Mouse (Mus musculus) forebrain, embryonic 11.5 days (tissue): Measurements from ENCODE around the gene Bach1. TPM values are rescaled to one million over a fixed set of nuclear protein-coding genes. Genes with fewer than 3 reads are reported as not detected.
A peak's percentile ranks its signal among the peaks of the same experiment; 100 is the strongest.

Experiments used
- ATAC-seq: fragments of 200-750 bp; cut with Nextera tagmentation; replicated peaks from 2 replicates; pipeline ENCODE4 v1.8.0; 2017; ENCODE audit warnings: moderate TSS enrichment; ENCODE audit not compliant: low FRiP score
- DNase-seq: peaks from one replicate; pipeline ENCODE4 v3.0.0-alpha.2; 2017; ENCODE audit warnings: low spot score
- H3K27ac ChIP-seq: fragments of 300-500 bp; sonication (generic); 2 replicates; pipeline ENCODE4 v1.5.1; 2014; ENCODE audit warnings: low read depth, low read length
- H3K27me3 ChIP-seq: fragments of 300-500 bp; sonication (generic); 2 replicates; pipeline ENCODE4 v1.6.1; 2014; ENCODE audit warnings: mild to moderate bottlenecking, low read length, mixed read lengths; ENCODE audit not compliant: control insufficient read depth, insufficient read depth
- H3K36me3 ChIP-seq: fragments of 300-500 bp; sonication (generic); 2 replicates; pipeline ENCODE4 v1.6.1; 2014; ENCODE audit warnings: mild to moderate bottlenecking, low read length, moderate library complexity, mixed read lengths; ENCODE audit not compliant: control insufficient read depth, insufficient read depth
- H3K4me1 ChIP-seq: fragments of 300-500 bp; sonication (generic); replicated peaks from 2 replicates; pipeline ENCODE4 v1.6.1; 2014; ENCODE audit warnings: low read length, mixed read lengths; ENCODE audit not compliant: control insufficient read depth, insufficient read depth
- H3K4me2 ChIP-seq: fragments of 300-500 bp; sonication (generic); 2 replicates; pipeline ENCODE4 v1.6.1; 2014; ENCODE audit warnings: low read depth, mild to moderate bottlenecking, low read length, moderate library complexity, mixed read lengths; ENCODE audit not compliant: severe bottlenecking
- H3K4me3 ChIP-seq: fragments of 300-500 bp; sonication (generic); 2 replicates; pipeline ENCODE4 v1.5.1; 2014; ENCODE audit warnings: low read depth, low read length
- H3K9ac ChIP-seq: fragments of 300-500 bp; sonication (generic); 2 replicates; pipeline ENCODE4 v1.6.1; 2014; ENCODE audit warnings: low read length
- H3K9me3 ChIP-seq: fragments of 300-500 bp; sonication (generic); 2 replicates; pipeline ENCODE4 v1.6.1; 2016; ENCODE audit warnings: low read length, mixed read lengths; ENCODE audit not compliant: control insufficient read depth
- WGBS: fragments of 180-500 bp; shearing (Covaris S2); extraction: QIAGEN DNeasy Blood & Tissue Kit; methylation state at CpG from one replicate; pipeline ENCODE4 v1.1.7; 2014; 5-methylcytosine and 5-hydroxymethylcytosine counted together
- polyA plus RNA-seq: library from polyadenylated mRNA; unstranded; fragments of >200 nt; fragmentation: Nextera tagmentation; extraction: Ambion mirVana; gene quantifications from 2 replicates; pipeline ENCODE4 v1.2.1, GENCODE M21; 2014

The Bach1 gene
- polyA plus RNA-seq, 1 experiment from 2014 or later, result 18.9 TPM

GRCm38 (mm10) chr16:87711961-87712360, 13.2 kb downstream of the Bach1 start:
- no peak for DNase-seq
- Histone ChIP-seq H3K36me3 (no peaks in the 10 kb centered on the region), H3K27me3 (no peaks in the 10 kb centered on the region), H3K4me1 (peaks cover 3% of the 10 kb centered on the region; the same call in 1 of the 2 replicates), H3K9ac (no peak overlapping the region), H3K27ac (no peak overlapping the region), H3K4me2 (no peak overlapping the region), H3K4me3 (no peak overlapping the region), H3K9me3 (no peaks in the 10 kb centered on the region)
- 91% methylated on average over 2 of the region's 2 CpGs for WGBS
- ATAC-seq, result no peak

- DNase-seq (no peak), ATAC-seq (no peak; the same call in 1 of the 2 replicates)
- WGBS, result 85% methylated on average over 18 of the region's 18 CpGs
- Histone ChIP-seq H3K9ac (no peak overlapping the region), H3K9me3 (no peaks in the 10 kb centered on the region), H3K4me2 (no peak overlapping the region), H3K27me3 (no peaks in the 10 kb centered on the region), H3K36me3 (no peaks in the 10 kb centered on the region), H3K4me1 (peaks cover 3% of the 10 kb centered on the region; the same call in 1 of the 2 replicates), H3K27ac (no peak overlapping the region), H3K4me3 (no peak overlapping the region)
Measured at GRCm38 (mm10) chr16:87712986-87713693, 14.4 kb downstream of the Bach1 start.

GRCm38 (mm10) chr16:87714550-87714949, 15.8 kb downstream of the Bach1 start:
- no peaks in the 10 kb centered on the region for H3K27me3 ChIP-seq
- H3K4me2 ChIP-seq, result no peak overlapping the region
- H3K9ac ChIP-seq, result no peak overlapping the region
- H3K4me3 ChIP-seq, result no peak overlapping the region
- H3K27ac ChIP-seq, result no peak overlapping the region
- ATAC-seq (no peak), DNase-seq (no peak)
- WGBS, result 93% methylated on average over 9 of the region's 9 CpGs
- no peaks in the 10 kb centered on the region for H3K36me3 ChIP-seq
- no peaks in the 10 kb centered on the region for H3K4me1 ChIP-seq
- no peaks in the 10 kb centered on the region for H3K9me3 ChIP-seq

- Histone ChIP-seq H3K4me2 (no peak overlapping the region), H3K27me3 (no peaks in the 10 kb centered on the region), H3K4me1 (no peaks in the 10 kb centered on the region), H3K27ac (no peak overlapping the region), H3K9me3 (no peaks in the 10 kb centered on the region), H3K4me3 (no peak overlapping the region), H3K36me3 (no peaks in the 10 kb centered on the region; the same call in 1 of the 2 replicates), H3K9ac (no peak overlapping the region)
- 90% methylated on average over 16 of the region's 16 CpGs for WGBS
- DNase-seq (no peak), ATAC-seq (no peak)
Measured at GRCm38 (mm10) chr16:87715221-87715620, 16.5 kb downstream of the Bach1 start.

GRCm38 (mm10) chr16:87716269-87716668, 17.5 kb downstream of the Bach1 start:
- Histone ChIP-seq H3K4me1 (no peaks in the 10 kb centered on the region), H3K27me3 (no peaks in the 10 kb centered on the region), H3K4me2 (no peak overlapping the region), H3K9ac (no peak overlapping the region), H3K9me3 (no peaks in the 10 kb centered on the region), H3K36me3 (no peaks in the 10 kb centered on the region; the same call in 1 of the 2 replicates), H3K27ac (no peak overlapping the region), H3K4me3 (no peak overlapping the region)
- DNase-seq (no peak), ATAC-seq (no peak)
- 85% methylated on average over 11 of the region's 11 CpGs for WGBS

- Histone ChIP-seq H3K4me2 (no peak overlapping the region), H3K36me3 (no peaks in the 10 kb centered on the region; the same call in 1 of the 2 replicates), H3K9me3 (no peaks in the 10 kb centered on the region), H3K27me3 (no peaks in the 10 kb centered on the region), H3K27ac (no peak overlapping the region), H3K4me1 (no peaks in the 10 kb centered on the region), H3K9ac (no peak overlapping the region), H3K4me3 (no peak overlapping the region)
- ATAC-seq (no peak), DNase-seq (no peak)
- 81% methylated on average over 5 of the region's 5 CpGs for WGBS
Measured at GRCm38 (mm10) chr16:87717046-87717660, 18.4 kb downstream of the Bach1 start.

GRCm38 (mm10) chr16:87719071-87719470, 20.3 kb downstream of the Bach1 start:
- Histone ChIP-seq H3K27me3 (no peaks in the 10 kb centered on the region), H3K27ac (no peak overlapping the region), H3K4me2 (no peak overlapping the region), H3K36me3 (no peaks in the 10 kb centered on the region; the same call in 1 of the 2 replicates), H3K9me3 (no peaks in the 10 kb centered on the region), H3K4me1 (no peaks in the 10 kb centered on the region), H3K9ac (no peak overlapping the region), H3K4me3 (no peak overlapping the region)
- no peak for DNase-seq
- WGBS, result 90% methylated on average over 11 of the region's 11 CpGs
- no peak for ATAC-seq

GRCm38 (mm10) chr16:87719688-87720283, 21.0 kb downstream of the Bach1 start:
- Histone ChIP-seq H3K36me3 (no peaks in the 10 kb centered on the region; the same call in 1 of the 2 replicates), H3K4me1 (no peaks in the 10 kb centered on the region), H3K9me3 (no peaks in the 10 kb centered on the region), H3K9ac (no peak overlapping the region), H3K27ac (no peak overlapping the region), H3K27me3 (no peaks in the 10 kb centered on the region), H3K4me3 (no peak overlapping the region), H3K4me2 (no peak overlapping the region)
- DNase-seq (peak; percentile 44), ATAC-seq (no peak)
- WGBS, result 94% methylated on average over 23 of the region's 23 CpGs
